Mouse (Mus musculus) layer of hippocampus, postnatal 14 days (tissue): Measurements from ENCODE around the gene Akap11. TPM values are rescaled to one million over a fixed set of nuclear protein-coding genes. Genes with fewer than 3 reads are reported as not detected.
A peak's percentile ranks its signal among the peaks of the same experiment; 100 is the strongest.

Experiments used
- DNase-seq, 2 experiments: peaks; one replicate each; pipeline ENCODE4 v3.0.0; 2021 to 2022; ENCODE audit warnings: low spot score in 2 of 2, mixed read lengths in 1 of 2
- total RNA-seq, 2 experiments: library from RNA; stranded (reverse); gene quantifications; 2 replicates each; pipeline ENCODE4 v1.2.3; 2021

Akap11 gene
- total RNA-seq, 2 experiments from 2014 or later, result 169 to 185 TPM

DNA sequence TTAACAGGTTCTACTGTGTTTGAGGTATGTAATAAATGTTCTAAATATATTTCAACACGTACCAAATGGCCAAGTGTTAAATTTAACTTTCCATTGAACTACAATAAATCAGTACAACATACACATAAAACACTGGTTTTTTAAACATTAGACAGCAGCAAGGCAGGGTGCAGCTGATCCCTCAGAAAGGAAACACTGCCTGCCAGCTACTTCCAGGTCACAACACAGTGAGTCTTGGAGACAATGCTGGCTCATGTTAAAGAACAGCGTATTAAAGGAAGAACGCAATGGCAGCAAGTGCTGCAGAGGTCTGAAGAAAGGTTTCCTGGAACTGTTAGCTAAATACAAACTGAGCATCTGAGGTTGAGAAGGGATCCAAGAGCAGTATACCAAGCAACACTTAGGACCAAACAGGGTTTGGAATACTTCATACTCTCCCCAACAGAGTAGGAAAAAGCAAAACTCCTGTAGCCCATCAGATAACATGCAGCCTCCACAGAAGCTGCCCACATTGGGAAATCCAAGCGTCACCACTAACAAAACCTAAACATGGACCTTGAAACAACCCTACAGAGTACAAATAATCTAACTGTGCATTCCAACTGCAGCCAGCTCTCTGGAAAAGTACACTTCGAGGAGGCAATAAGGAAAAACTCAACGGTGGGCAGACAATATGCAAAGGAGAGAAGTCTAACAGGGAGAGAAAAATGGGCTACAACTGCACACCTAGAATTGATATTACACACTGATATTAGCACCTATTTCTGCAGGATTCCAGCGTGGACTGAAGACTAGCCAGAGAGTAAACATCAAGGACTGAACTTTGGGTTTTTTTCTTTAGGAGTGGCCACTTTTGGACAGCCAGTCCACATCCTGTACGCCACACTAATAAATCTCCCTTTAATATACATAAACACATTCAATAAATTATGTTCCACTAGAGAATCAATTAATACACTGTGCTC lies 7.9 kb downstream of the Akap11 start:
- no peak for DNase-seq

DNA sequence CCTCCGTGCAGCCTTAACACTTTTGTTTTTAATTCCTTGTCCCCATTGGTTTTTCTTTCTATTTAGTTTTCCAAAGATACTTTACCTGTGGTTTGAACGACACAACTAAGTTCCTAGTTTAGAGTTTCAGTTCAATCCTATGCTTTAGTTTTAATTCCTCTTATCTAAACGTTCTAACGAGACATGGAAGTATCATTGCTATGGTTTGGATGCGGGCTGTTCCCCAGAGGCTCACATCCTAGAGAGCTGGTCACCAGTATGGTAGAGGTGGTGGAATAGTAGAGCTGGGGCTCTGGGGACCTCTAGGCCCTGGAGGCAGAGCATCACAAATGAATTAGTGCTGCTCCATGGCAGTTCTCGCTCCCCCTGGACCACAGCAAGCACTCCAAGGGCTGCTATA lies 9.7 kb downstream of the Akap11 start:
- DNase-seq, result no peak

DNA sequence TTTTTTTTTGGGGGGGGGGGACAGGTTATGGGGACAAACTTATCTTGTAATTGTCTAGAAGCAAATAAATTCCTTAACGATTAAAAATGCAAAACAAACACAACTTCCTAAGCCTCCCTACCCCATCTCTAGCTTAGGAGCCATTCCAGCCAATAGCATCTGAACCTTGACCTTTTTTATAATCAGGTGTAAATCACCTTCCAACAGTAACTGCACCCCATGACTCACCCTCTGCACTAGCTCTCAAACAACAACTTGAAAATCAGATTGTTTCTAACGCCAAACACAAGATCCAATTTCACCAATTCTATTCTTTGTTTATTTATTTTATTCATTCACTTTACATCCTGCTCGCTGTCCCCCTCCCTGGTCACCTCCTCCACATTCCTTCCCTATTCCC lies 10.1 kb downstream of the Akap11 start:
- no peak for DNase-seq

DNA sequence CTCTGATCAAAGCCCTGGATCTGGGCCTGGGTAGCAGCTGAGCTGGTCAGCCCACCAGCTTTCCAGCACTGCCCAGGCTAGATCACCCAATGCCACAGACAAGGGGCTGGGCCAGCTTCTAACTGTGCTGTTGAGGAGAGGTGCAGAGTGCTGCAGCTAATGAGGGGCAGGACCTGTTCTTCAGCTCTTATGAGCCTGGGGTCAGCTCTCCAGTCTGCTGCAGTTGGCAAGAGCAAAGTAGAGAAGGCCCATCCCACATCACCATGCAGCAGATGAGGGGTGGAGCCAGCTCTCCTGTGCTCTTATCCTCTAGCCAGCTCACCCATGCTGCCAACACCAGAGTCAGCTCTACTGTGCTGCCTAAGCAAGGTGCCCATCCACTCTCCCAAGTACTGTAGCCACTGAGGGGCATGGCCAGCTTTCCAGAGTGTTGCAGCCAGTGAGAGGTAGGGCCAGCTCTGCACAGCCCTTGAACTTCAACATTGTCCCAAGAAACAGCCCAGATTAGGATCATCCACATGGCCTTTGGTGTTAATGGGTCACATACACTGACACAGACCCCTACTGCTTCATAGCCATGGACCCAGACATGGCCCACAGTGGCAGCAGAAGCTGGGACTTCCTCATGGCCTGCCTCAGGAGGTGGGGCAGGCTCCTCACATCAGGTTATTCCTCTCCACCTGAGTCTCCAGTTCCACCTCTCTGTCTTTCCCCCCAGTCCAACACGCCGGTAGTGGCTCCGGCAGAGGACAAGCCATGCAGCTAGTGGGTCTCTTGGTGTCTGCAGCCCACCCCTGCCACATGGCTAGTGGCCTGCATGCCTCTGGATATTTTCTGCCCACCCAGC lies 10.8 kb downstream of the Akap11 start:
- no peak for DNase-seq

DNA sequence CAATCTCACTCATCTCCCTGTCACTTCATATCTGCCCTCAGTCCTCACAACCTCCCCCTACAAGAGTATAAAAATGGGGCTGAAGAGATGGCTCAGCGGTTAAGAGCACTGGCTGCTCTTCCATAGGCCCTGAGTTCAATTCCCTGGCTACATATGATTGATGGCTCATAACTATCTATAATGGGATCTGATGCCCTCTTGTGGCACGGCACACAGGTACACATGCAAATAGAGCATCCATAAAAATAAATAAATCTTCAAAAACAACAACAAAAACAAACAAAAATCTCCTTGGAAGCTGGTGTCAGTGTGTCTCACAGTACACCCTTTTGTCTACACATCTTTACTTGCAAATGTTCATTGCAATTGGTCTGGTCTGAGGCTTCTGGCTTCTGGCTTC lies 11.5 kb downstream of the Akap11 start:
- DNase-seq, result no peak

DNA sequence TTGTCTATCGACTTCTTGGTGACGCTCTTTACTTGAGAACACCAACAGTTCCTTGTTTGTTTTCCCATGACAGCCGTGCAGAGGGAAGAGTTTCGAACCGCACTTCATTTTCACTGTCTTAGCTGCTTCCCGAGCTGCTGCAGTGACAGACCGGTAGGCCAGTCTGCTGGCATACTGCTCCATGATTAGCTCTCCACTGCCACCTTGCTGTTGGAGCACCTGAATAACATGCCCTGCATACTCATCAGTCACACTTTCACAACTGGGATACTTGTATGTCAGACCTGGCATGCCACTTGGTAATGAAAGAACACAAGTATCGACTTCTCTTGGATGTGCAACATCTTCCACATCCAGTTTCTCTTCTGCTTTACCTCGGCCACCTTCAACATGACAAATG lies 25.9 kb downstream of the Akap11 start:
- no peak for DNase-seq

DNA sequence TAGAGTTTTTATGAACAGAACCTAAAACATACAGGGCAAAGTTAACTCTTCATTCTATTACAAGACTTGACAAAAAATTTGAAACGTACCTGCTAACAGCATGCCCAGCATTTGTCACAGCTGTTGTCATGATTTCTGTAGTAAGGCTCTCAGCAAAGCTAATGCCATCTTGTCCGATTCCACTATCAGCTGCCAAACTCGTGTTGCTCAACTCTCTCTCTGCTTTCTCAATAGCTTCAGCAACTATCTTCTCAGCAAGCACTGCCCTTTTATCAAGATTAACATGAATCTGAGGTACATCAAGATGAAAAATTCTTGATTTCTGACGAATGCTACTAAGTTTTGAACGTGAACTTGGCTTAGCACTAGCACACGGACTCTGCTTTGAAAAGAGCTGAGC lies 26.8 kb downstream of the Akap11 start:
- no peak for DNase-seq

DNA sequence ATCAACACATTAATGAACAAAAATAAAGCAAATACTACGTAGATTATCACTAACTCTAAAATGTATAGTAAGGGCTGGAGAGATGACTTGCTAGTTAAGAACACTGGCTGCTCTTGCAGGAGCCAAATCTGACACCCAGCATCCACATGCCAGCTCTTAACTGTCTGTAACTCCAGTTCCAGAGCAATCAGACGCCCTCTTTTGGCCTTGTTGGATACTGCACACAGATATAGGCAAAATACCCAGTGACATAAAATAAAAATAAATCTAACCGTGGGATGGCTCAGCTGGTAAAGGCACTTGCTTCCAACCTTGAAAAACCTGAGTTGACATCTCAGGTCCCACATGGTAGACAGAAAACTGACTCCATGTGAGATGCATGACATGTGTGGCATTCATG lies 36.0 kb downstream of the Akap11 start:
- DNase-seq, result no peak

DNA sequence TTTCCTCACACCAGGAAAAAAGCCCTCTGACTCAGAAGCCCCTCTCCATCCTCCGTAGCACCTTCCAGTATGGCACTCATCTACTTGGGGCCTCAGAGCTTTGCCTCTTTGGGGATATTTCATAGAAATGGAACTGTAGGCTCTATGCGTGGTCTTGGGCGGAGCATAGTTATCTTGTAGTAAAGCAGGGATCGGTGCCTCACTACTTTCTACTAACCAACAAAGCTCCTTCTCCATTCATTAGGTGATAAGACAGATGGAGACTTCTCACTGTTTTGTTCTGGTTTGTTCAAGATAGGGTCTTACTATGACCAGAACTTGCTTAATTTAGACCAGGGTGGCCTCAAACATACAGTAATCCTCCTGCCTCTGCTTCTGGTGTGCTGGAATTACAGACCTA lies 39.9 kb downstream of the Akap11 start:
- DNase-seq, result no peak

DNA sequence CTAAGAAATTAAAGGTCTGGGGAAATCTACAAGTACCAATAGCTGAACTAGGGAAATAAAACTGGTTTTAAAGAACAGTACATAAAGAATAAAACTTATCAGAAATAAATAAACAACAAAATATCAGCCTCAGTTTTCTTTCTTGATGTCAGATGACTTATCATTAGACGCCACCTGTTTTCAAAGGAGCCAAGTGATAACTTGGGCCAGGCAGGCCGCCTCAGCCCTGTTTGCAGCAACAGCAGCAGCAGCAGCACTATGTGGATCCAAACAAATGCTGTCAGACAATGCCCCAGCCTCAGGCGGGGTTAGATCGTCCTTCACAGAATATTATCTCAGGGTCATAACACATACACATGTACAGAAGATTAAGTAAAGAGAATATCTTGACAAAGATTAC lies 41.4 kb downstream of the Akap11 start:
- DNase-seq, result no peak

DNA sequence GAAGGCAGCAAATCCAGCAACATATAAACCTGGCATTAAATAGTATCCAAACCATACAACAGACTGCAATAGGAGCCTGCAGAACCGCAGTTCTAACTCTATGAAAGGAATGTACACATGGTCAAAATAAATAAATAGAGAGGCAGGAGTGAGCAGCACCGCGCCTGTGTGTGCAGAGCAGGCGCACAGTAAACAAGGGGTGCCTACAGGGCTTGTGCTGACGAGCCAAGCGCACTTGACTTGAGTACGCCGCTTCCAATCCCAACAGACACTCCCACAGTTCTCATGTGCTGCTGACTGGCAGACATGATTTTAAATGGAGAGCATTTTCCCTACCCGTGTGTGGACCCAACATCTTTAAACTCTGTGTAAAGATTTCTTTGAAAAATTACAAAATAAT lies 44.0 kb downstream of the Akap11 start:
- no peak for DNase-seq

DNA sequence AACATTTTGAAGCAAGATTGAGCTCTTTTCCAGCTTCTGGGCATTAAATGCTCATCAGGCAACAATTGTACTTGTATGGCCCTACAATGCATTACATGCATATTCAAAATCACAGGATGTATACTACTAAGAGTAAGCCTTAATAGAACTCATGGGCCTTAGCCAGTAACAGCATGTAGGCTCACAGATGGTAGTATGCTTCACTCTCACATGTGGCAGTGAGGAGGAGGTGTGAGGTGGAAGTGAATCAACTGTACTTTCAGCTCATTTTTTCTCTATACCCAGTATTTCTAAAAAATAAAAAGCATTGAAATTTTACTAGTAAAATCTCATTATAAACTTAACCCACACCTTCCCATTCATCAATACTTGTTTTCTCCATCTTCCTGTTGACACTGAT lies 45.2 kb downstream of the Akap11 start:
- peak in 1 of 2 experiments; percentile 76 for DNase-seq

DNA sequence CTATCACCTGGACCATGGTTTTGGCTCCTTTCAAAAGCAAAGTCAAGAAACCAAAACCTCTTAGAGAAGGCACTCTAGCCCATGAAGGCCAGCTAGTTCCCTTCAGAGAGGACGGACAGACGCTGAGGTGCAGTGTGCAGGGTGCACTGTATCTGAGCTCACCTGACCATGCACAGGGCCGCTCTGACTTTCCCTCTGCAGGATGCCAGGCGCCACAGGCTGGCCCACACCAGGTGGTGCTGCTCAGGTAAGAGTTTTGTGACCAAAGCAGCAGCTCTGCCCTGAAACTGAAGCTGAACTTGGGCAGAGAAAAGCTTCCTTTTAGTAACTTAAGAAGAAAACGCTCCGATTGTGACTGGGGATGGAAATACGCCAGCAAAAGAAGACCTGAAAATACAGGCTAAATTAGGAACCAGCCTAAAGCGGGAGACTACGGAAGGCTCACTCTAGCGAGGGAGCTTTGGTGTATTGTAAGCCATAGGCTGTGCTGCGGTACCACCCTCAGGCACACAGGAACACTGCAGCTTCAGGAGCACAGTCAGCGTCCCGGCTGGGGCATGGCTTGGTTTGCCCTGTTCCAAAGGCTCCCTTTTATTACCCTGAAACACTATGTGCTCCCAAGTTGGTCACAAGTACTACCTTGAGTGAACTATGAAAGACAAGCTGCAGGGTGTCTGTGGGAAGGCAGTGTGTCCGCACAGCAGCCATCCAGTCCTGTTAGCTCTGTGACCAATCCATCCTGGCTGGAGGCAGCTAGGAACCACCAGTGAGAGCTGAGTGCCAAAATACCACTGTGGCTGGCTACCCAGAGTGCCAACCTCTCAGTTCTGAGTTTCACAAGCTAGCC lies 54.0 kb downstream of the Akap11 start:
- DNase-seq, result peak; percentile 60 to 74

DNA sequence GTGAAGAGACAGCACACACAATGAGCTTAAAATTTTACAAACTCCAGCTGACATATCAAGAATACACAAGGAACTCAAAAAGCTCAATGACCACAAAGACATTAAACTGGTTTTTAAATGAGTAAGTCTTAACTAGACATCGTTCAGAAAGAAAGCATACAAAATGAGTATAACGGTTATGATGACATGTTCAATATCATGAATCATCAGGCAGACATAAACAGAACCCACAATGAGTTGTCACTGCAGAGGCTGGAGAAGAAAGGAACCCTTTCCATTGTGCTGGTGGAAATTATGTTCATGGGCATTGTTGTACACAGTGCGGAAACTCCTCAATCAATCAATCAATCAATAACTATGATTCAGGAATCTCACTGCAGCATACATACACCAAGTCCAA lies 62.5 kb downstream of the Akap11 start:
- DNase-seq, result no peak

DNA sequence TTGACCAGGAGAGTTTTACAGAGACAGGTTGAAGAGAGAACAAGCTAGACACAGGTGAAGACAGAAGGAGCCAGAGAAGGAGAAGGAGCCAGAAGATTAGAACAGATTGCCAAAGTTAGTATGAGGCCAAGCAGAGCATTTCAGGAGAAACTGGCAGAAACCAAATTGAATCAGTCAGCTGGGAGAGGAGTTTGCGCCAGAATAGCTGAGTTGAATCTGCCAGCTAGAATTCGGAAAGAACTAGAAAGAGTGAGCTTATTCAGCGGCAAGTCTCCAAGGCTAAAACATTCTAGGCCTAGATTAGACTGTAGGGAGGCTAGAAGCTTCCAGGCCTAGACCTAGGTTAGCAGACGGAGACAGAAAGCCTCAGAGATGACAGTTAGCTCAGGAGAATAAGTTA lies 65.9 kb downstream of the Akap11 start:
- DNase-seq, result peak in 1 of 2 experiments; percentile 34

DNA sequence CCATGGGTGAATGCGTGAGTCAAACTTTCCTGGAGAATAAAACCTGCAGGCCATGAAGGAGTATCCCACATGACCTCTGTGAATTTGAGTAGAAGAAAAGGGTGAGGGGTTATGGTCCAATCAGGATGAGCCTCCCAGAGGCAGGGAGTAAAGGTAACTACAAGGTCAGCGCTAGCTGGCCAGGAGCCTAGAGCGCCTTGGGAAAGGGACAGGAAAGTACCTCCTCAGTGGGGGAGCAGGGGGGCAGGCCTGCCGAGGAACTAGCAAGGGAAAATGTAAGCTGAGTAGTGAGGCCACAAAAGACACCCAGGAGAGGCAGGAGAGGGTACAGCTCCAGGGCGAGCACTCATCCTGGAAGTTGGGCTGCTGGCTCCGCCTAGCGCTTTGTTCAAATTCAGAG lies 67.6 kb downstream of the Akap11 start:
- DNase-seq, result no peak

DNA sequence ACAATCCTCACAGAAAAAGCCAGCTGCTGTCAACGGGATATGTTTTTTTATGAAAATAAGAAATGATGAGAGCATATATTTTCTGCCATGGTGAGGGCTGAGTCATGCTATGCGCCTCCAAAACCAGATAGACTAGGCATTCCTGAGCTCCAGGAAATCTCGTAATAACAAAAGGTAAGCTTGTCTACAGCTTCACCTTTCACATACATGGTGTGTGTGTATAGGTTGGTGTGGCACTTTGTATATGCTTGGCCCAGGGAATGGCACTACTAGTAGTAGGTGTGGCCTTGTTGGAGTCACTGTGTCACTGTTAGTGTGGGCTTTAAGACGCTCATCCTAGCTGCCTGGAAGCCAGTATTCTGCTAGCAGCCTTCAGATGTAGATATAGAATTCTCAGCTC lies 68.6 kb downstream of the Akap11 start:
- DNase-seq, result no peak

DNA sequence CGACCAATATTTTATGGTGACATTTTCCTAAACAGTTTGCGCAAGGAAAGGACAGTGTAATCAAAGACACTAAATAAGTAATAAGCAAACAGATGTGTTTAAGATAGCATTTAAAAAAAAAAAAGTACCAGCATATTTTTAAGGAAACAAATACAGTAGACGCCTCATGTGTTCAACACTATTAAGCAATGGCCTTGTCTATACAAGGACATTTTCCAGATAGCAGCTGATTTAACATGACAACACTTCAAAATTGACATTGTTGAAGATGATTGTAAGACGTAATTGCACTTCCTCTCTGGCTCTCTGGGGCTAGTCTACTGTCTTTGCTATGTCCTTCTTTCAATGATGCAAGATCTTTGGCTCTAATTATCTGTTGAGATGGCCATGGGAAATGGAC lies 72.3 kb downstream of the Akap11 start:
- no peak for DNase-seq

DNA sequence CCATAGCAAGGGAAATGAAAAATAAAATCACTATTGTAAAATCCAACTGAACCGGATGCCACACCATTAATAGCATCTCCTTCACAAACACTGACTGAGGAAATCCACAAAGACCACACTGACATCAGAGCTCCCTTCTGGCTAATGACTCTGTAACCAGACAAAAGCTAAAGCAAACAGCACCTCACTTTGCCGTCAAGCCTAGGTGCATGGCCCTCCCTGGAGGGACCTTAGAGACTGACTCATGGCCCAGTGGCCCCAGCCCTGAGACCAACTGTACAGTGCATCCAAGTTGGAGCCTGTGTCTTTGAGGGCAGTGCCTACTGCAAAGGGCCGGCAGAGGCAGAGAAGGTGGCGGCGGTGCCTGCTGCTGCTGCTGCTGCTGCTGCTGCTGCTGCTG lies 77.5 kb downstream of the Akap11 start:
- no peak for DNase-seq

DNA sequence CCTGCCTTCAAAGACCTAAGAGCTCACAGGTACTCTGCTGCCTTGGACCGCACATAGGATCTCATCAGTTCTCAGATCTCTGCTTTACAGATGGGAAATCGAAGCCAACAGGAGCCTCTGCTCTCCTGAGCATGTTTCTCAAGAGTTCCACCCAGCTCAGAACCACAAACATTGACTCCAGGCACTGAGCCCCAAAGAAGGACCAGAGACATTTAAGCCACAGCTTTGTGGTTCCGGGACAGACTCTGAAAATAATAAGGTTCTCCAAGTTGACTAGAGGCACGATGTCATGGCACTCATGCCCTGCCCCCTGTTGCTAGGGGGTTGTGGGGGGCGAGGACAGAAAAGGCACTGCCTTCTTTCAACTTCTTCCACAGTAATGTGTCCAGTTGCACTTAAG lies 77.9 kb downstream of the Akap11 start:
- no peak for DNase-seq

DNA sequence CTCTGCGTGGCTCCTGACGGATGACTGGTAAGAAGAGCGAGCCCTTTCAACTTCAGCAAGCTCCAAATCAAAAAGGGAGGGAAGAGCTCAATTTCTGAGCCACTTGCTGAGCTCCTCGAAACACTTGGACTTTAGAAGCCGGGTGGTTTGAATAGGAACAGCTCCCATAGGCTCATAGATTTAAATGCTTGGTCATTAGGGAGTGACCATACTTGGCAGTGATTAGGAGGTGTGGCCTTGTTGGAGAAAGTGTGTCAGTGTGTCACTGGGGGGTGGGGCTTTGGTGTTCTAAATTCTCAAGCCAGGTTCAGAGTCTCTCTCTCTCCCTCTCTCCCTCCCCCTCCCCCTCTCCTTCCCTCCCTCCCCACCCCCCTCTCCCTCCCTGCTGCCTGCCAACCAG lies 81.6 kb downstream of the Akap11 start:
- DNase-seq, result no peak
